Mouse (Mus musculus) neural tube, embryonic 11.5 days (tissue): Measurements from ENCODE around the gene Ugt1a9. TPM values are rescaled to one million over a fixed set of nuclear protein-coding genes. Genes with fewer than 3 reads are reported as not detected.

Experiments
- ATAC-seq: fragments of 200-750 bp; cut with Nextera tagmentation; 2 replicates; pipeline ENCODE4 v1.8.0; 2017; ENCODE audit warnings: moderate number of reproducible peaks, mild to moderate bottlenecking, moderate TSS enrichment, moderate library complexity; ENCODE audit not compliant: insufficient read depth, low FRiP score, low TSS enrichment
- DNase-seq: peaks from one replicate; pipeline ENCODE4 v3.0.0-alpha.2; 2015; ENCODE audit warnings: low spot score
- H3K27ac ChIP-seq: fragments of 300-500 bp; sonication (generic); 2 replicates; pipeline ENCODE4 v1.5.1; 2014; ENCODE audit warnings: low read depth, mild to moderate bottlenecking, low read length
- H3K27me3 ChIP-seq: fragments of 300-500 bp; sonication (generic); 2 replicates; pipeline ENCODE4 v1.6.1; 2014; ENCODE audit warnings: mild to moderate bottlenecking, low read length, mixed read lengths; ENCODE audit not compliant: control insufficient read depth, insufficient read depth
- H3K36me3 ChIP-seq: fragments of 300-500 bp; sonication (generic); 2 replicates; pipeline ENCODE4 v1.6.1; 2014; ENCODE audit warnings: mild to moderate bottlenecking, low read length, moderate library complexity, mixed read lengths; ENCODE audit not compliant: control insufficient read depth, insufficient read depth
- H3K4me1 ChIP-seq: fragments of 300-500 bp; sonication (generic); 2 replicates; pipeline ENCODE4 v1.6.1; 2014; ENCODE audit warnings: low read length, mixed read lengths; ENCODE audit not compliant: control insufficient read depth, insufficient read depth
- H3K4me2 ChIP-seq: fragments of 300-500 bp; sonication (generic); 2 replicates; pipeline ENCODE4 v1.6.1; 2014; ENCODE audit warnings: low read depth, mild to moderate bottlenecking, moderate library complexity
- H3K4me3 ChIP-seq: fragments of 300-500 bp; sonication (generic); 2 replicates; pipeline ENCODE4 v1.5.1; 2014; ENCODE audit warnings: low read depth, low read length
- H3K9ac ChIP-seq: fragments of 300-500 bp; sonication (generic); 2 replicates; pipeline ENCODE4 v1.6.1; 2014; ENCODE audit warnings: mild to moderate bottlenecking, low read length
- H3K9me3 ChIP-seq: fragments of 300-500 bp; sonication (generic); 2 replicates; pipeline ENCODE4 v1.6.1; 2016; ENCODE audit warnings: low read length; ENCODE audit not compliant: control insufficient read depth
- WGBS: fragments of 180-500 bp; shearing (Covaris S2); extraction: QIAGEN DNeasy Blood & Tissue Kit; methylation state at CpG from one replicate; pipeline ENCODE4 v1.1.7; 2014; 5-methylcytosine and 5-hydroxymethylcytosine counted together
- polyA plus RNA-seq: library from polyadenylated mRNA; unstranded; fragments of >200 nt; fragmentation: Nextera tagmentation; extraction: Ambion mirVana; gene quantifications from 2 replicates; pipeline ENCODE4 v1.2.1, GENCODE M21; 2014

Ugt1a9 gene
- polyA plus RNA-seq, 1 experiment from 2014 or later: not detected

DNA sequence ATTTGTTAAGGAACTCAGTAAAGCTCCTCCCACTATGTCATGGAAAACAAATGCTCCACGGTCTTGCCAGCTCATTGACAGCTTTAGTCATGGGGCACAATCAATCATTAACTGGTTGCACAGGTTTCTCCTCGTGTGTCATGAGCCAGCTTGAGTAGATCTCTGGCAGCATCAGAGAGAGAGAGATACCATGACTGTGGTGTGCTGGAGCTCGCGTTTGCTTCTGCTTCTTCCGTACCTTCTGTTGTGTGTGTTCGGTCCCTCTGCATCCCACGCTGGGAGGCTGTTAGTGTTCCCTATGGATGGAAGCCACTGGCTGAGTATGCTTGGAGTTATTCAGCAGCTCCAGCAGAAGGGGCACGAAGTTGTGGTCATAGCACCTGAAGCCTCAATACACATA is 141.2 kb downstream of the Ugt1a9 start, which contains the start of gene Ugt1a1:
Gene Ugt1a1 (plus strand): TSS at position 148 of the 400 bp plus-strand sequence.
- DNase-seq (peak; percentile 15), ATAC-seq (no peak)
- no peak within 1 kb of the TSS for H3K9ac ChIP-seq
- no peak within 1 kb of the TSS for H3K4me2 ChIP-seq
- H3K4me1 ChIP-seq: no peaks in the 10 kb centered on the region
- H3K27me3 ChIP-seq: no peaks in the 10 kb centered on the region
- H3K4me3 ChIP-seq: no peak within 1 kb of the TSS
- H3K27ac ChIP-seq: no peak within 1 kb of the TSS
- 71% methylated on average over 8 of the region's 8 CpGs for WGBS
- peaks cover 52% of the 10 kb centered on the region for H3K9me3 ChIP-seq
- no peaks in the 10 kb centered on the region for H3K36me3 ChIP-seq

DNA sequence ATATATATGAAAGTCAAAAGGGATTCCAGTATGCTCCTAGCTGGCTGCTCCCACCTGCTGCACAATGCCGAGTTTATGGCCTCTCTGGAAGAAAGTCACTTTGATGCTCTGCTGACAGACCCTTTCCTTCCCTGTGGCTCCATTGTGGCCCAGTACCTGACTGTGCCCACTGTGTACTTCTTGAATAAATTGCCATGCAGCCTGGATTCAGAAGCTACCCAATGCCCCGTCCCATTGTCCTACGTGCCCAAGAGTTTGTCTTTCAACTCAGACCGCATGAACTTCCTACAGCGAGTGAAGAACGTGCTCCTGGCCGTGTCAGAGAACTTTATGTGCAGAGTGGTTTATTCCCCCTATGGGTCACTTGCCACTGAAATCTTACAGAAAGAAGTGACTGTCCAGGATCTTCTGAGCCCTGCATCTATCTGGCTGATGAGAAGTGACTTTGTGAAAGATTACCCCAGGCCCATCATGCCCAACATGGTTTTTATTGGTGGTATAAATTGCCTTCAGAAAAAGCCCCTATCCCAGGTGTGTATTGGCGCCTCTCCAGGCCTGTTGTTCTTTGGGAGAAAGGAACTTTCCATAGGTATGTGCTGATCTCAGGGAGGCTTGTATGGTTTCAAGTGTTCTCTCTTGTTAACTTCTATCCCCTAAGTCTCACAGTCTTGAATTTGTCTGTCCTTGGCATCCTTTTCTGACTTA is 141.9 kb downstream of the Ugt1a9 start:
- Histone ChIP-seq H3K36me3 (no peaks in the 10 kb centered on the region), H3K9me3 (peaks cover 58% of the 10 kb centered on the region), H3K4me1 (no peaks in the 10 kb centered on the region), H3K27ac (no peak overlapping the region), H3K27me3 (no peaks in the 10 kb centered on the region), H3K4me2 (no peak overlapping the region), H3K4me3 (no peak overlapping the region), H3K9ac (no peak overlapping the region)
- WGBS: 62% methylated on average over 8 of the region's 8 CpGs
- DNase-seq (peak; percentile 14), ATAC-seq (0 out of 2 replicates have a peak, but pooled peaks have one; percentile 18)

GRCm38 (mm10) chr1:88213061-88213460 is 142.5 kb downstream of the Ugt1a9 start:
- Histone ChIP-seq H3K4me1 (no peaks in the 10 kb centered on the region), H3K27ac (no peak overlapping the region), H3K36me3 (no peaks in the 10 kb centered on the region), H3K9me3 (peaks cover 61% of the 10 kb centered on the region), H3K4me3 (no peak overlapping the region), H3K4me2 (no peak overlapping the region), H3K27me3 (no peaks in the 10 kb centered on the region), H3K9ac (no peak overlapping the region)
- ATAC-seq (no peak), DNase-seq (no peak)
- 75% methylated on average over 1 of the region's 1 CpGs for whole genome bisulfite sequencing

GRCm38 (mm10) chr1:88213766-88214461 is 143.3 kb downstream of the Ugt1a9 start:
- no peak overlapping the region for H3K4me3 ChIP-seq
- H3K36me3 ChIP-seq: no peaks in the 10 kb centered on the region
- H3K27me3 ChIP-seq: no peaks in the 10 kb centered on the region
- peaks cover 61% of the 10 kb centered on the region for H3K9me3 ChIP-seq
- no peak overlapping the region for H3K4me2 ChIP-seq
- H3K27ac ChIP-seq: no peak overlapping the region
- no peak for ATAC-seq
- 82% methylated on average over 2 of the region's 2 CpGs for WGBS
- H3K4me1 ChIP-seq: no peaks in the 10 kb centered on the region
- DNase-seq: peak; percentile 14
- no peak overlapping the region for H3K9ac ChIP-seq

DNA sequence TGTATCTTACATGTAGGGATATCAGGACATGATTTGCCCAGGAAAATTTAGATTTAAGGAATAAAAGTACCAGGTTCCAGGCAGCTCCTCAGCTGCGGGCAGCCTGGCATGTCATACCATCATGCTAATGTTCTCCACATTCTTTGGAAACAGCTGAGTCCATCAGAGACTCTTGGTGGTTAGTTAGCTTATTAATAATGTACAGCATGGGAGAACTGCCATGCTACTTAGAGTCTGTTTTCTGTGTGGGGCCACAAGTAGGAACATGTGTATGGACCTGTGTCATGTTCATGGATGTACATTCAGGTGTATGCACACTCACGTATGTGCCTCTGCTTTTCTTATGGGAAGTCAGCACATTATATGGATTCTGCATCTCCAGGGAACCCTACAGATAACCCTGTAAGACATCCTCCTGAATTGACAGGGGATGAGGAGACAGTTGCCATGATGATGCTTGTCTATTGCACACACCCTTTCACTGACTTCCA is 143.9 kb downstream of the Ugt1a9 start:
- Histone ChIP-seq H3K27ac (no peak overlapping the region), H3K9me3 (peaks cover 61% of the 10 kb centered on the region), H3K9ac (no peak overlapping the region), H3K4me1 (no peaks in the 10 kb centered on the region), H3K27me3 (no peaks in the 10 kb centered on the region), H3K4me3 (no peak overlapping the region), H3K36me3 (no peaks in the 10 kb centered on the region), H3K4me2 (no peak overlapping the region)
- ATAC-seq (no peak), DNase-seq (no peak)
- 81% methylated on average over 2 of the region's 2 CpGs for WGBS

- Histone ChIP-seq H3K9ac (no peak overlapping the region), H3K4me2 (no peak overlapping the region), H3K36me3 (no peaks in the 10 kb centered on the region), H3K27ac (no peak overlapping the region), H3K4me1 (no peaks in the 10 kb centered on the region), H3K9me3 (peaks cover 61% of the 10 kb centered on the region), H3K27me3 (no peaks in the 10 kb centered on the region), H3K4me3 (no peak overlapping the region)
- DNase-seq (peak; percentile 11), ATAC-seq (no peak)
- WGBS: 72% methylated on average over 10 of the region's 10 CpGs
Measured at GRCm38 (mm10) chr1:88215466-88216380, 145.1 kb downstream of the Ugt1a9 start.

DNA sequence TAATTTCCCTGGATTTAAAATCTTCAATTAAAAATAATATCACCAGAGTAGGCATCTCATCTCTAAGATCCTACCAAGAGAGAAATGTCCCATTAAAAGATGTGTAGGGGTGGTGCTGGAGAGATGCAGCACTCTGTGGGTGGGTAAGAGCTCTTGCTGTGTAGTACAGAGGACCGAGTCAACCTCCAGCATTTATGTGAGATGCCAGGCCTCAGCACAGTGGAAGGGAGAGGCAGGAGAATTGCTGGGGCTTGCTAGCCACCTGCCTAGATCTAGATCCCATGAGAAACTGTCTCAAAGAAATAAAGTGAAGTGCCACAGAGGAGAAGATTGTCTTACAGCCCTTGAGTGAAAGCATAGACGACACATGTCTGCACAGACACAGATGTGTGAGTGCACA is 146.0 kb downstream of the Ugt1a9 start:
- Histone ChIP-seq H3K9me3 (peaks cover 57% of the 10 kb centered on the region), H3K27me3 (no peaks in the 10 kb centered on the region), H3K9ac (no peak overlapping the region), H3K4me1 (no peaks in the 10 kb centered on the region), H3K36me3 (no peaks in the 10 kb centered on the region), H3K4me2 (no peak overlapping the region), H3K4me3 (no peak overlapping the region), H3K27ac (no peak overlapping the region)
- WGBS: 64% methylated on average over 2 of the region's 2 CpGs
- DNase-seq (peak; percentile 10), ATAC-seq (no peak)

DNA sequence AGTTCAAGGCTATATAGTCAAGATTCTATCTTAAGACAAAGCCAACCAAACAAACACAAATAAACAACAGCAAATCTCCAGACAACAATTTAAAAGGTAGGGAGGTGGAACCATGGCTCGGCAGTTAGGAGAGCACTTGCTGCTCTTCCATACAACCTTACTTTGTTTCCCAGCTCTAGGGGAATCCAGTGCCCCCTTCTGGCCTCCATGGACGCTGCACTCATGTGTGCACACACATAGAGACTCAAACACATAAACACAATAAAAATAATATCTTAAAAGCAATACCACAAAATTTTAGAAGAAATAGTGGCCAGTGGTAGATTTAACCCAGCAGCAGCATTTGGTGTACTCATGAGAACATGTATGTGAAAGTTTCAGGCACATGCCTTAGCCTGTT is 146.5 kb downstream of the Ugt1a9 start:
- H3K4me3 ChIP-seq: no peak overlapping the region
- 67% methylated on average over 2 of the region's 2 CpGs for WGBS
- H3K4me2 ChIP-seq: no peak overlapping the region
- H3K4me1 ChIP-seq: no peaks in the 10 kb centered on the region
- H3K27me3 ChIP-seq: no peaks in the 10 kb centered on the region
- H3K9me3 ChIP-seq: peaks cover 53% of the 10 kb centered on the region
- H3K36me3 ChIP-seq: no peaks in the 10 kb centered on the region
- no peak overlapping the region for H3K9ac ChIP-seq
- DNase-seq (peak; percentile 10), ATAC-seq (no peak)
- H3K27ac ChIP-seq: no peak overlapping the region
